Mouse (Mus musculus): ENCODE results near the gene Gm21409. TPM values are rescaled to one million over a fixed set of nuclear protein-coding genes. Genes with fewer than 3 reads are reported as not detected.

Gene Gm21409
- polyA plus RNA-seq (2015; fragmentation: Illumina TruSeq; extraction: RNeasy Lipid Tissue Mini Kit (QIAGEN cat#74804); ENCODE audit: insufficient read depth, low replicate concordance): not detected

GRCm38 (mm10) chrY:84746385-84746784 lies at the start of gene Gm21409:
Gm21409 (plus strand) TSS chrY:84746685.

Other genes with a start within 250 kb of the Gm21409 start
- not detected for gene Gm21394, start 181.8 kb upstream of the Gm21409 start, polyA plus RNA-seq (2015; fragmentation: Illumina TruSeq; extraction: RNeasy Lipid Tissue Mini Kit (QIAGEN cat#74804); ENCODE audit: insufficient read depth, low replicate concordance)

Data from spleen, adult 10 weeks (tissue).